Mouse (Mus musculus) limb, embryonic 12.5 days (tissue): ENCODE data around the gene Fastkd5. TPM values are rescaled to one million over a fixed set of nuclear protein-coding genes. Genes with fewer than 3 reads are reported as not detected.
"Not testable (repeated sequence)": the region's sequence is repeated elsewhere in the genome, so short reads cannot be mapped to it uniquely, and the experiment has no call there.

ENCODE experiments used
- ATAC-seq: fragments of 200-750 bp; cut with Nextera tagmentation; 2 replicates; pipeline ENCODE4 v1.8.0; 2017; ENCODE audit warnings: low read depth, moderate TSS enrichment; ENCODE audit not compliant: insufficient number of reproducible peaks, insufficient read depth, low FRiP score, low TSS enrichment
- H3K27ac ChIP-seq: fragments of 300-500 bp; sonication (generic); 2 replicates; pipeline ENCODE4 v1.5.1; 2016; ENCODE audit warnings: mild to moderate bottlenecking, moderate library complexity
- H3K27me3 ChIP-seq: fragments of 300-500 bp; sonication (generic); 2 replicates; pipeline ENCODE4 v1.6.1; 2016; ENCODE audit warnings: mild to moderate bottlenecking, moderate library complexity
- H3K36me3 ChIP-seq: fragments of 300-500 bp; sonication (generic); 2 replicates; pipeline ENCODE4 v1.6.1; 2016; ENCODE audit warnings: mild to moderate bottlenecking, moderate library complexity
- H3K4me1 ChIP-seq: fragments of 300-500 bp; sonication (generic); replicated peaks from 2 replicates; pipeline ENCODE4 v1.6.1; 2016
- H3K4me2 ChIP-seq: fragments of 300-500 bp; sonication (generic); 2 replicates; pipeline ENCODE4 v1.6.1; 2016; ENCODE audit warnings: mild to moderate bottlenecking, moderate library complexity
- H3K4me3 ChIP-seq: fragments of 300-500 bp; sonication (generic); replicated peaks from 2 replicates; pipeline ENCODE4 v1.5.1; 2016; ENCODE audit warnings: mild to moderate bottlenecking
- H3K9ac ChIP-seq: fragments of 300-500 bp; sonication (generic); replicated peaks from 2 replicates; pipeline ENCODE4 v1.6.1; 2016; ENCODE audit warnings: mild to moderate bottlenecking, moderate library complexity
- H3K9me3 ChIP-seq: fragments of 300-500 bp; sonication (generic); 2 replicates; pipeline ENCODE4 v1.6.1; 2016; ENCODE audit warnings: mild to moderate bottlenecking, moderate library complexity
- WGBS: fragments of 180-500 bp; shearing (Covaris S2); methylation state at CpG from one replicate; pipeline ENCODE4 v1.1.7; 2016; 5-methylcytosine and 5-hydroxymethylcytosine counted together
- polyA plus RNA-seq: library from polyadenylated mRNA; unstranded; fragments of >200 nt; fragmentation: Nextera tagmentation; extraction: Ambion mirVana; gene quantifications from 2 replicates; pipeline ENCODE4 v1.2.1, GENCODE M21; 2016

The Fastkd5 gene
- polyA plus RNA-seq, 1 experiment from 2014 or later, result 20.3 TPM

- H3K36me3 ChIP-seq, result no peaks in the 10 kb centered on the region
- no peaks in the 10 kb centered on the region; the same call in 1 of the 2 replicates for H3K9me3 ChIP-seq
- H3K4me1 ChIP-seq, result peaks cover 19% of the 10 kb centered on the region
- no peak for ATAC-seq
- 4% methylated on average over 9 of the region's 9 CpGs for WGBS
- H3K4me3 ChIP-seq, result peak overlapping the region; percentile 35
- H3K27ac ChIP-seq, result no peak overlapping the region
- peaks cover 87% of the 10 kb centered on the region for H3K27me3 ChIP-seq
- no peak overlapping the region for H3K9ac ChIP-seq
- H3K4me2 ChIP-seq, result peak overlapping the region; percentile 55
Observed at GRCm38 (mm10) chr2:130577021-130577420, 52.8 kb downstream of the Fastkd5 start.

- Histone ChIP-seq H3K9ac (peak overlapping the region; percentile 44), H3K27me3 (peaks cover 82% of the 10 kb centered on the region), H3K4me1 (peaks cover 19% of the 10 kb centered on the region), H3K4me2 (peak overlapping the region; percentile 55), H3K4me3 (peak overlapping the region; percentile 35)
- not testable (repeated sequence) for H3K27ac ChIP-seq, ATAC-seq, H3K36me3 ChIP-seq, H3K9me3 ChIP-seq
- WGBS, result 2% methylated on average over 32 of the region's 32 CpGs
Observed at GRCm38 (mm10) chr2:130576564-130576963, 53.3 kb downstream of the Fastkd5 start.

- no peak within 1 kb of the TSS for H3K27ac ChIP-seq
- peaks cover 76% of the 10 kb centered on the region for H3K27me3 ChIP-seq
- 44% methylated on average over 9 of the region's 9 CpGs for WGBS
- no peaks in the 10 kb centered on the region; the same call in 1 of the 2 replicates for H3K9me3 ChIP-seq
- no peaks in the 10 kb centered on the region for H3K36me3 ChIP-seq
- peak within 1 kb of the TSS; percentile 44 for H3K9ac ChIP-seq
- ATAC-seq, result no peak
- H3K4me3 ChIP-seq, result peak within 1 kb of the TSS; percentile 35
- peaks cover 15% of the 10 kb centered on the region for H3K4me1 ChIP-seq
- peak within 1 kb of the TSS; percentile 55 for H3K4me2 ChIP-seq
Observed at GRCm38 (mm10) chr2:130575873-130576272, 54.0 kb downstream of the Fastkd5 start, which contains the start of gene Oxt. Oxt (plus strand) TSS chr2:130576173.

GRCm38 (mm10) chr2:130574960-130575359, 54.9 kb downstream of the Fastkd5 start:
- Histone ChIP-seq H3K4me3 (no peak overlapping the region), H3K9ac (no peak overlapping the region), H3K4me2 (no peak overlapping the region), H3K4me1 (peaks cover 11% of the 10 kb centered on the region), H3K9me3 (no peaks in the 10 kb centered on the region; the same call in 1 of the 2 replicates), H3K36me3 (no peaks in the 10 kb centered on the region), H3K27me3 (peaks cover 66% of the 10 kb centered on the region), H3K27ac (no peak overlapping the region)
- no peak for ATAC-seq
- WGBS, result 88% methylated on average over 5 of the region's 5 CpGs

- Histone ChIP-seq H3K4me2 (no peak overlapping the region), H3K9ac (no peak overlapping the region), H3K27me3 (peaks cover 16% of the 10 kb centered on the region), H3K9me3 (no peaks in the 10 kb centered on the region), H3K4me1 (peaks cover 9% of the 10 kb centered on the region), H3K27ac (no peak overlapping the region), H3K4me3 (no peak overlapping the region), H3K36me3 (peaks cover 22% of the 10 kb centered on the region)
- ATAC-seq, result no peak
Observed at GRCm38 (mm10) chr2:130569926-130570325, 59.9 kb downstream of the Fastkd5 start.

GRCm38 (mm10) chr2:130568921-130569320, 60.9 kb downstream of the Fastkd5 start:
- 73% methylated on average over 4 of the region's 4 CpGs for WGBS
- no peak overlapping the region for H3K4me2 ChIP-seq
- H3K4me1 ChIP-seq, result peaks cover 19% of the 10 kb centered on the region
- no peaks in the 10 kb centered on the region for H3K9me3 ChIP-seq
- H3K9ac ChIP-seq, result no peak overlapping the region
- no peak for ATAC-seq
- peaks cover 23% of the 10 kb centered on the region for H3K36me3 ChIP-seq
- H3K27me3 ChIP-seq, result peaks cover 8% of the 10 kb centered on the region
- H3K4me3 ChIP-seq, result no peak overlapping the region
- H3K27ac ChIP-seq, result no peak overlapping the region

- H3K4me2 ChIP-seq, result peak overlapping the region; percentile 94
- H3K4me3 ChIP-seq, result peak overlapping the region; percentile 88
Observed at GRCm38 (mm10) chr2:130564983-130565382, 64.8 kb downstream of the Fastkd5 start.

GRCm38 (mm10) chr2:130564063-130564462, 65.8 kb downstream of the Fastkd5 start:
- H3K4me2 ChIP-seq, result peak overlapping the region; percentile 94
- no peaks in the 10 kb centered on the region for H3K27me3 ChIP-seq
- under 1% methylated on average over 23 of the region's 23 CpGs for WGBS
- H3K4me1 ChIP-seq, result peaks cover 26% of the 10 kb centered on the region
- H3K4me3 ChIP-seq, result peak overlapping the region; percentile 88
- peaks cover 23% of the 10 kb centered on the region for H3K36me3 ChIP-seq
- ATAC-seq, result peak; percentile 21
- H3K9ac ChIP-seq, result peak overlapping the region; percentile 86
- H3K9me3 ChIP-seq, result no peaks in the 10 kb centered on the region
- H3K27ac ChIP-seq, result no peak overlapping the region; the same call in 1 of the 2 replicates

More at GRCm38 (mm10) chr2:130564983-130565382, 64.8 kb downstream of the Fastkd5 start:
- no peak for ATAC-seq
- no peaks in the 10 kb centered on the region for H3K27me3 ChIP-seq
- peak overlapping the region; percentile 86; the same call in 1 of the 2 replicates for H3K9ac ChIP-seq
- WGBS, result 72% methylated on average over 8 of the region's 8 CpGs
- peaks cover 26% of the 10 kb centered on the region for H3K4me1 ChIP-seq
- H3K27ac ChIP-seq, result no peak overlapping the region
- no peaks in the 10 kb centered on the region for H3K9me3 ChIP-seq
- H3K36me3 ChIP-seq, result peaks cover 23% of the 10 kb centered on the region

Other genes with a start within 250 kb of the Fastkd5 start
- 91.6 and 100 TPM in 2 replicates for gene Cpxm1, start 232.5 kb downstream of the Fastkd5 start, polyA plus RNA-seq
- 0.11 and 0.18 TPM in 2 replicates for gene Gm28372, start 224.8 kb downstream of the Fastkd5 start, polyA plus RNA-seq
- not detected in 2 replicates for gene 1700020A23Rik, start 224.8 kb downstream of the Fastkd5 start, polyA plus RNA-seq
- not detected in 2 replicates for gene Tmem239, start 223.5 kb downstream of the Fastkd5 start, polyA plus RNA-seq
- 121 and 133 TPM in 2 replicates for gene Vps16, start 205.7 kb downstream of the Fastkd5 start, polyA plus RNA-seq
- 13.4 and 14.6 TPM in 2 replicates for gene Pced1a, start 205.3 kb downstream of the Fastkd5 start, polyA plus RNA-seq
- 108 and 115 TPM in 2 replicates for gene Ptpra, start 179.7 kb downstream of the Fastkd5 start, polyA plus RNA-seq
- 79.0 and 80.7 TPM in 2 replicates for gene Mrps26, start 66.3 kb downstream of the Fastkd5 start, polyA plus RNA-seq
- gene Oxt, start 53.9 kb downstream of the Fastkd5 start, polyA plus RNA-seq, result not detected in 2 replicates
- gene Avp, start 47.5 kb downstream of the Fastkd5 start, polyA plus RNA-seq, result not detected in 2 replicates
- 15.6 and 16.0 TPM in 2 replicates for gene Ubox5, start within 50 bp of the Fastkd5 start, polyA plus RNA-seq
- 5.4 and 5.7 TPM in 2 replicates for gene Lzts3, start 12.8 kb upstream of the Fastkd5 start, polyA plus RNA-seq
- gene Ddrgk1, start 34.6 kb upstream of the Fastkd5 start, polyA plus RNA-seq, result 49.4 and 54.5 TPM in 2 replicates
- gene Itpa, start 37.6 kb upstream of the Fastkd5 start, polyA plus RNA-seq, result 142 and 148 TPM in 2 replicates
- 1.1 and 1.4 TPM in 2 replicates for gene Slc4a11, start 67.5 kb upstream of the Fastkd5 start, polyA plus RNA-seq